Mouse (Mus musculus): ENCODE measurements around the gene Abcc12. TPM values are rescaled to one million over a fixed set of nuclear protein-coding genes. Genes with fewer than 3 reads are reported as not detected.
A peak's percentile ranks its signal among the peaks of the same experiment; 100 is the strongest.

Gene Abcc12
- polyA plus RNA-seq, 1 experiment from 2014 or later: not detected

DNA sequence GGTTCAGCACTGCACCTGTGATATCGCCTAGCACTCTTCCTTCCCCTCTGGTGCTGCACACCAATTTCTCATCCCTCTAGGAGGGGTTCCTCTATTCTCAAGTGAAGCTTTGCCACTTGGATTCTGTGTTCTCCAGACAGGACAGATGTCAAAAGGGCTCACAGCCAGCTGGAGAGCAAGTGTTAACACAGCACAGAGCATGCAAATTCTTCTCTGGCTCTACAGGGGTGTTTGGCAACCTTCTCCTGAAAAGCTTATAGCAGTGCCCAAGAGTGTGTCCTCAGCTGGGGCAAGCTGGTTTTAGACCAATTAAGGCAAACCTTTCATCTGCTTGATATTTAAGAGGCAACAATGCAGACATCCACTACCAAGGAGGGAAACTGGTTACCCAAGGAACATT, 66.3 kb downstream of the Abcc12 start:
- no peak overlapping the region for H3K9ac ChIP-seq (ENCODE audit: low read depth, low read length)
- H3K27ac ChIP-seq (ENCODE audit: low read depth, low read length): no peak overlapping the region
- H3K4me2 ChIP-seq: no peak overlapping the region
- ATAC-seq (replicated peaks; ENCODE audit: low FRiP score): no peak
- no peak overlapping the region for H3K4me3 ChIP-seq (ENCODE audit: low read depth, low read length)
- no peaks in the 10 kb centered on the region for H3K36me3 ChIP-seq (ENCODE audit: control insufficient read depth, insufficient read depth, low read length)
- WGBS: 68% methylated on average over 1 of the region's 1 CpGs
- DNase-seq (ENCODE audit: low spot score): no peak
- H3K27me3 ChIP-seq (replicated peaks; ENCODE audit: control insufficient read depth, insufficient read depth, low read length): no peaks in the 10 kb centered on the region
- no peaks in the 10 kb centered on the region for H3K9me3 ChIP-seq (ENCODE audit: control insufficient read depth, low read length)
- no peaks in the 10 kb centered on the region for H3K4me1 ChIP-seq (replicated peaks; ENCODE audit: control insufficient read depth, insufficient read depth, low read length)

GRCm38 (mm10) chr8:86512886-86513285, 67.6 kb downstream of the Abcc12 start:
- no peaks in the 10 kb centered on the region for H3K36me3 ChIP-seq (ENCODE audit: control insufficient read depth, insufficient read depth, low read length)
- DNase-seq (ENCODE audit: low spot score): peak; percentile 44
- no peak overlapping the region for H3K4me2 ChIP-seq
- WGBS: 54% methylated on average over 5 of the region's 5 CpGs
- H3K27me3 ChIP-seq (replicated peaks; ENCODE audit: control insufficient read depth, insufficient read depth, low read length): no peaks in the 10 kb centered on the region
- ATAC-seq (replicated peaks; ENCODE audit: low FRiP score): no peak
- H3K9me3 ChIP-seq (ENCODE audit: control insufficient read depth, low read length): no peaks in the 10 kb centered on the region
- H3K9ac ChIP-seq (ENCODE audit: low read depth, low read length): no peak overlapping the region
- no peak overlapping the region for H3K27ac ChIP-seq (ENCODE audit: low read depth, low read length)
- H3K4me3 ChIP-seq (ENCODE audit: low read depth, low read length): no peak overlapping the region
- H3K4me1 ChIP-seq (replicated peaks; ENCODE audit: control insufficient read depth, insufficient read depth, low read length): no peaks in the 10 kb centered on the region

GRCm38 (mm10) chr8:86512131-86512792, 68.2 kb downstream of the Abcc12 start:
- no peak for ATAC-seq (replicated peaks; ENCODE audit: low FRiP score)
- Histone ChIP-seq H3K36me3 (ENCODE audit: control insufficient read depth, insufficient read depth, low read length) (no peaks in the 10 kb centered on the region), H3K4me2 (no peak overlapping the region), H3K27me3 (replicated peaks; ENCODE audit: control insufficient read depth, insufficient read depth, low read length) (no peaks in the 10 kb centered on the region), H3K9ac (ENCODE audit: low read depth, low read length) (no peak overlapping the region), H3K4me1 (replicated peaks; ENCODE audit: control insufficient read depth, insufficient read depth, low read length) (no peaks in the 10 kb centered on the region), H3K9me3 (ENCODE audit: control insufficient read depth, low read length) (no peaks in the 10 kb centered on the region), H3K27ac (ENCODE audit: low read depth, low read length) (no peak overlapping the region), H3K4me3 (ENCODE audit: low read depth, low read length) (no peak overlapping the region)
- DNase-seq (ENCODE audit: low spot score): no peak
- 49% methylated on average over 10 of the region's 10 CpGs for WGBS

GRCm38 (mm10) chr8:86501341-86501740, 79.1 kb downstream of the Abcc12 start:
- Histone ChIP-seq H3K36me3 (ENCODE audit: control insufficient read depth, insufficient read depth, low read length) (no peaks in the 10 kb centered on the region), H3K9me3 (ENCODE audit: control insufficient read depth, low read length) (no peaks in the 10 kb centered on the region; the same call in 1 of the 2 replicates), H3K9ac (ENCODE audit: low read depth, low read length) (no peak overlapping the region), H3K4me1 (replicated peaks; ENCODE audit: control insufficient read depth, insufficient read depth, low read length) (no peaks in the 10 kb centered on the region), H3K4me2 (no peak overlapping the region), H3K27me3 (replicated peaks; ENCODE audit: control insufficient read depth, insufficient read depth, low read length) (no peaks in the 10 kb centered on the region), H3K4me3 (ENCODE audit: low read depth, low read length) (no peak overlapping the region), H3K27ac (ENCODE audit: low read depth, low read length) (no peak overlapping the region)
- no peak for ATAC-seq (replicated peaks; ENCODE audit: low FRiP score)
- no peak for DNase-seq (ENCODE audit: low spot score)
- 57% methylated on average over 7 of the region's 7 CpGs for WGBS

DNA sequence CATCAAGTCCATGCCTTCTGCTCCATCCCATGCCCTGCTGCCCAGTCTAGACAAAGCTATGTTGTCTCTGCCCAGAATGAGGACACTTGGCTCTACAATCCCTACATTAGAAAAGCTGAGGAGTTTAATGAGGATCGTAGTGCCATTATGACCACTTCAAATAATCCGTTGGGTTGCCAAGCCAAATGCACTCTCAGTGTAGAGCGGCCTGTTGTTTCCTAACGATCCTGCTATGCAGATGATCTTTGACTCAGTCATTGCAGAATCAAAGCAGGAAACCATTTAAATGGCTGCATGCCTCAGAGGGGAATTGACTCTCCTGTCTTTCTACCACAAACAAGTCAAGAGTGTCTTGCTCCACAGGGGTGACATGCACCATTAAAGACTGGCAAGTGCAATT, 85.4 kb downstream of the Abcc12 start:
- no peak overlapping the region for H3K4me3 ChIP-seq (ENCODE audit: low read depth, low read length)
- H3K27me3 ChIP-seq (replicated peaks; ENCODE audit: control insufficient read depth, insufficient read depth, low read length): no peaks in the 10 kb centered on the region
- no peaks in the 10 kb centered on the region for H3K4me1 ChIP-seq (replicated peaks; ENCODE audit: control insufficient read depth, insufficient read depth, low read length)
- no peak overlapping the region for H3K4me2 ChIP-seq
- WGBS: 84% methylated on average over 4 of the region's 4 CpGs
- no peak overlapping the region for H3K9ac ChIP-seq (ENCODE audit: low read depth, low read length)
- no peak overlapping the region for H3K27ac ChIP-seq (ENCODE audit: low read depth, low read length)
- DNase-seq (ENCODE audit: low spot score) (no peak), ATAC-seq (replicated peaks; ENCODE audit: low FRiP score) (no peak)
- no peaks in the 10 kb centered on the region for H3K9me3 ChIP-seq (ENCODE audit: control insufficient read depth, low read length)
- H3K36me3 ChIP-seq (ENCODE audit: control insufficient read depth, insufficient read depth, low read length): no peaks in the 10 kb centered on the region

GRCm38 (mm10) chr8:86493841-86494240, 86.6 kb downstream of the Abcc12 start:
- Histone ChIP-seq H3K9ac (ENCODE audit: low read depth, low read length) (no peak overlapping the region), H3K9me3 (ENCODE audit: control insufficient read depth, low read length) (no peaks in the 10 kb centered on the region), H3K27me3 (replicated peaks; ENCODE audit: control insufficient read depth, insufficient read depth, low read length) (no peaks in the 10 kb centered on the region), H3K4me3 (ENCODE audit: low read depth, low read length) (no peak overlapping the region), H3K4me2 (no peak overlapping the region), H3K4me1 (replicated peaks; ENCODE audit: control insufficient read depth, insufficient read depth, low read length) (no peaks in the 10 kb centered on the region), H3K36me3 (ENCODE audit: control insufficient read depth, insufficient read depth, low read length) (no peaks in the 10 kb centered on the region), H3K27ac (ENCODE audit: low read depth, low read length) (no peak overlapping the region)
- no peak for ATAC-seq (replicated peaks; ENCODE audit: low FRiP score)
- no peak for DNase-seq (ENCODE audit: low spot score)
- 50% methylated on average over 1 of the region's 1 CpGs for WGBS

DNA sequence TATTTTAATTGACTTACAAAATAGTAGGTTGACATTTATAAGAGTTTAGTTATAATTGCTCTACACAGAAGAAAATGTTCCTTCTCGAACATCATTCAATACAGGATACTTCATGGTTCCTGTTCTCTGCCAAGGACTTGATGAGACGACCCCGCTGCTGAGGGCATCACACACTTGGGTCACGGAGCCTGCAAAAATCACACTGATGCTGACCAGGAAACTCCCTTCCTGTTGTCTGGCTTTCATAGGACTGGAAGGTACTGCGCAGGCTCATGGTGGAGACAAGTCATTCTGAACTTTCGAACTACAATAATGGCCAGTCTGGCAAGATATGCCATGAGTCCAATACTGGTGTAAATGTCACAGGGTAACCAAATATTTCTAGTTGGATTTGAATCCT, 95.1 kb downstream of the Abcc12 start:
- DNase-seq (ENCODE audit: low spot score): no peak
- H3K4me3 ChIP-seq (ENCODE audit: low read depth, low read length): no peak overlapping the region
- no peak for ATAC-seq (replicated peaks; ENCODE audit: low FRiP score)
- H3K4me1 ChIP-seq (replicated peaks; ENCODE audit: control insufficient read depth, insufficient read depth, low read length): no peaks in the 10 kb centered on the region
- no peak overlapping the region for H3K27ac ChIP-seq (ENCODE audit: low read depth, low read length)
- no peak overlapping the region for H3K9ac ChIP-seq (ENCODE audit: low read depth, low read length)
- H3K4me2 ChIP-seq: no peak overlapping the region
- H3K9me3 ChIP-seq (ENCODE audit: control insufficient read depth, low read length): no peaks in the 10 kb centered on the region
- WGBS: 89% methylated on average over 6 of the region's 6 CpGs
- no peaks in the 10 kb centered on the region for H3K27me3 ChIP-seq (replicated peaks; ENCODE audit: control insufficient read depth, insufficient read depth, low read length)
- H3K36me3 ChIP-seq (ENCODE audit: control insufficient read depth, insufficient read depth, low read length): no peaks in the 10 kb centered on the region

- ATAC-seq (replicated peaks; ENCODE audit: low FRiP score) (no peak), DNase-seq (ENCODE audit: low spot score) (no peak)
- no peaks in the 10 kb centered on the region for H3K9me3 ChIP-seq (ENCODE audit: control insufficient read depth, low read length)
- no peaks in the 10 kb centered on the region for H3K4me1 ChIP-seq (replicated peaks; ENCODE audit: control insufficient read depth, insufficient read depth, low read length)
- no peak overlapping the region for H3K9ac ChIP-seq (ENCODE audit: low read depth, low read length)
- no peaks in the 10 kb centered on the region for H3K36me3 ChIP-seq (ENCODE audit: control insufficient read depth, insufficient read depth, low read length)
- H3K4me3 ChIP-seq (ENCODE audit: low read depth, low read length): no peak overlapping the region
- no peaks in the 10 kb centered on the region for H3K27me3 ChIP-seq (replicated peaks; ENCODE audit: control insufficient read depth, insufficient read depth, low read length)
- no peak overlapping the region for H3K4me2 ChIP-seq
- no peak overlapping the region for H3K27ac ChIP-seq (ENCODE audit: low read depth, low read length)
Measured at GRCm38 (mm10) chr8:86484244-86484643, 96.2 kb downstream of the Abcc12 start.

DNA sequence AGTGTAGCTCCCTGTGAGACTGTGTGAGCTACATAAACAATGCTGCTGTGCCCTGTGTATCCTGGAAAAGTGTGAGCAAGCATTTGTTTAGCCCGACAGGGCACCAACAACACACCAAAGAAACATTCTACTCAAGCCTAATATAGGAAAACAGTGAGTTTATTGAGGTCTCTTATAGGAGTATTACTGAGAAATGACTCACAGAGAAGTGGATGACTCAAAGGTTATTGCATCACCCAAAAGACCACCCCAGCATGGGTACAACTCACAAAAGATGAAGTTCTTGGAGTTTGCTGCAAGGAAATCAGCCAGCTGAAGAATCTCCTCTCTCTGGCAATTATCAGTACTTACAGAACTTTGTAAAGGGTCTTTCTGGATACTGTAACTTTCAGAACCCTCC, 98.4 kb downstream of the Abcc12 start:
- H3K4me3 ChIP-seq (ENCODE audit: low read depth, low read length): no peak overlapping the region
- no peaks in the 10 kb centered on the region for H3K27me3 ChIP-seq (replicated peaks; ENCODE audit: control insufficient read depth, insufficient read depth, low read length)
- H3K4me1 ChIP-seq (replicated peaks; ENCODE audit: control insufficient read depth, insufficient read depth, low read length): no peaks in the 10 kb centered on the region
- no peaks in the 10 kb centered on the region for H3K36me3 ChIP-seq (ENCODE audit: control insufficient read depth, insufficient read depth, low read length)
- no peak overlapping the region for H3K9ac ChIP-seq (ENCODE audit: low read depth, low read length)
- H3K9me3 ChIP-seq (ENCODE audit: control insufficient read depth, low read length): no peaks in the 10 kb centered on the region
- no peak overlapping the region for H3K4me2 ChIP-seq
- no peak for DNase-seq (ENCODE audit: low spot score)
- 68% methylated on average over 1 of the region's 1 CpGs for WGBS
- ATAC-seq (replicated peaks; ENCODE audit: low FRiP score): no peak
- no peak overlapping the region for H3K27ac ChIP-seq (ENCODE audit: low read depth, low read length)
